Comparison of ENCODE assay signal across 10 mouse cellular contexts in genomic region chr2:44999906-45000305, GRCm38 (mm10).
DNase-seq lines count a peak whose midpoint lies in the region; ATAC-seq lines count a peak whose summit lies in the region.
"Had no signal": no experiment of that assay in that cellular context is flagged by ENCODE, and none has a peak within 500 bp of the region (broad histone marks: within the 10 kb centered on the region; RNA-seq: fewer than 3 reads in every experiment).

No protein-coding gene starts in this region.

- no peak overlapping the region for H3K9ac ChIP-seq in hindbrain, embryonic 14.5 days
- no peak overlapping the region for H3K9ac ChIP-seq in lung, embryonic 16.5 days (ENCODE audit: low read length)
- H3K9ac ChIP-seq: stomach, embryonic 15.5 days had no signal

- no peak for ATAC-seq in hindbrain, embryonic 14.5 days (ENCODE audit: low FRiP score)
- ATAC-seq in lung, embryonic 16.5 days (ENCODE audit: low read depth): peak; percentile 75
- ATAC-seq: Patski had no signal

- H3K27me3 ChIP-seq in hindbrain, embryonic 14.5 days (ENCODE audit: control insufficient read depth, insufficient read depth, low read length): no peaks in the 10 kb centered on the region
- H3K27me3 ChIP-seq in lung, embryonic 16.5 days (ENCODE audit: control insufficient read depth, insufficient read depth, low read depth, low read length): no peaks in the 10 kb centered on the region
- H3K27me3 ChIP-seq: Patski; stomach, embryonic 15.5 days had no signal

- intact Hi-C loops in heart, postnatal 14 days (cut with DNase I): no loop called here

- WGBS in hindbrain, embryonic 14.5 days: 35% methylated on average over 6 of the region's 6 CpGs
- WGBS in lung, embryonic 16.5 days: 25% methylated on average over 6 of the region's 6 CpGs

- H3K4me1 ChIP-seq in hindbrain, embryonic 14.5 days (replicated peaks; ENCODE audit: control insufficient read depth, insufficient read depth, low read length): no peaks in the 10 kb centered on the region
- H3K4me1 ChIP-seq in lung, embryonic 16.5 days (replicated peaks; ENCODE audit: control insufficient read depth, insufficient read depth, low read length): peaks cover 10% of the 10 kb centered on the region; the same call in 1 of the 2 replicates
- H3K4me1 ChIP-seq: stomach, embryonic 15.5 days had no signal

- H3K27ac ChIP-seq in hindbrain, embryonic 14.5 days: peak overlapping the region; percentile 32; the same call in 1 of the 2 replicates
- H3K27ac ChIP-seq in lung, embryonic 16.5 days (ENCODE audit: low read length): peak overlapping the region; percentile 30
- H3K27ac ChIP-seq: stomach, embryonic 15.5 days had no signal

- peak; percentile 29 for DNase-seq in retina, postnatal 1 day
- no peak for DNase-seq in retina, embryonic 14.5 days (ENCODE audit: low spot score)
- no peak for DNase-seq in hindbrain, embryonic 14.5 days (ENCODE audit: low spot score)
- peak; percentile 66 to 68 for DNase-seq in right cerebral cortex, postnatal 36 days (ENCODE audit: low spot score in 2 of 2)
- DNase-seq in cerebellum, adult 9-11 months: no peak
- no peak for DNase-seq in heart, postnatal 14 days
- no peak for DNase-seq in thymus, postnatal 0 days (ENCODE audit: low spot score)

- no peak overlapping the region for H3K4me2 ChIP-seq in hindbrain, embryonic 14.5 days (replicated peaks)
- H3K4me2 ChIP-seq in lung, embryonic 16.5 days (ENCODE audit: low read depth, low read length): no peak overlapping the region
- H3K4me2 ChIP-seq: stomach, embryonic 15.5 days had no signal

- no peaks in the 10 kb centered on the region for H3K9me3 ChIP-seq in hindbrain, embryonic 14.5 days (ENCODE audit: control insufficient read depth, low read length)
- H3K9me3 ChIP-seq in lung, embryonic 16.5 days (ENCODE audit: control insufficient read depth, low read length): no peaks in the 10 kb centered on the region
- H3K9me3 ChIP-seq: stomach, embryonic 15.5 days had no signal

- H3K4me3 ChIP-seq in hindbrain, embryonic 14.5 days (replicated peaks; ENCODE audit: low read length): no peak overlapping the region
- H3K4me3 ChIP-seq in lung, embryonic 16.5 days (ENCODE audit: low read length): no peak overlapping the region
- H3K4me3 ChIP-seq: stomach, embryonic 15.5 days had no signal

- H3K36me3 ChIP-seq in hindbrain, embryonic 14.5 days (replicated peaks; ENCODE audit: control insufficient read depth, insufficient read depth): peaks cover 34% of the 10 kb centered on the region
- H3K36me3 ChIP-seq in lung, embryonic 16.5 days (ENCODE audit: control insufficient read depth, insufficient read depth, low read length): peaks cover 27% of the 10 kb centered on the region

Comparison
In these comparisons a context has a peak if more than half of its experiments do, and no peak if none do; other contexts are left out.
1. DNase-seq: peak in retina, postnatal 1 day (single experiment) and right cerebral cortex, postnatal 36 days (2 of 2); none in retina, embryonic 14.5 days (single experiment), hindbrain, embryonic 14.5 days (single experiment), cerebellum, adult 9-11 months (single experiment), heart, postnatal 14 days (0 of 2) and thymus, postnatal 0 days (single experiment).